Mouse (Mus musculus): ENCODE results near the gene Gyg. TPM values are rescaled to one million over a fixed set of nuclear protein-coding genes. Genes with fewer than 3 reads are reported as not detected.

The Gyg gene
- polyA plus RNA-seq, 1 experiment from 2014 or later: 70.2 TPM

DNA sequence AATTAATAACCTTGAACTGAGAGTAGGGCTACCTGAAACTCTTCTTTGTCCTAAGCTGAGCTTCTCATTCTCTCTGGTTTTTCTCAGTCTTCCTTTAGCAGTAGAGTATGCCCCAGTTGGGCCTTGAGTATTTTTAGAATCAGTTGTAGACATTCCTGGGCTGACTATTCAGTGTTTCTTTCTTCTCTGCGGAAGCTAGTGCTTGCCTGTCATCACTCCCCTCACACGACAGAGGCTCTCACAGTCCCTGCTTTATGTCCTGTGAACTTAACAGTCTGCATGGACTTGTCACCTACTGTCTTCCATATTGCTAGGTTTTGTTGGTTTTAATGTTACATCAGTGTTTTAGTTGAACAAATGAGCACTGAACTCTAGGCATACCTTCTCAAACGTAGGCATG lies 73.0 kb downstream of the Gyg start:
- peaks cover 14% of the 10 kb centered on the region; the same call in 1 of the 2 replicates for H3K36me3 ChIP-seq (ENCODE audit: control insufficient read depth, insufficient read depth, low read length)
- WGBS: 84% methylated on average over 3 of the region's 3 CpGs
- H3K4me1 ChIP-seq (ENCODE audit: control insufficient read depth, insufficient read depth, low read length): no peaks in the 10 kb centered on the region
- H3K27me3 ChIP-seq (ENCODE audit: control insufficient read depth, insufficient read depth, low read depth, low read length): no peaks in the 10 kb centered on the region
- H3K4me3 ChIP-seq (ENCODE audit: low read depth, low read length): no peak overlapping the region
- no peak for ATAC-seq
- no peak overlapping the region for H3K27ac ChIP-seq (ENCODE audit: low read length)
- no peak overlapping the region for H3K9ac ChIP-seq (ENCODE audit: low read depth, low read length)
- H3K9me3 ChIP-seq (replicated peaks; ENCODE audit: control insufficient read depth, low read length, poor library complexity, severe bottlenecking): no peaks in the 10 kb centered on the region
- no peak overlapping the region for H3K4me2 ChIP-seq (ENCODE audit: low read length)

DNA sequence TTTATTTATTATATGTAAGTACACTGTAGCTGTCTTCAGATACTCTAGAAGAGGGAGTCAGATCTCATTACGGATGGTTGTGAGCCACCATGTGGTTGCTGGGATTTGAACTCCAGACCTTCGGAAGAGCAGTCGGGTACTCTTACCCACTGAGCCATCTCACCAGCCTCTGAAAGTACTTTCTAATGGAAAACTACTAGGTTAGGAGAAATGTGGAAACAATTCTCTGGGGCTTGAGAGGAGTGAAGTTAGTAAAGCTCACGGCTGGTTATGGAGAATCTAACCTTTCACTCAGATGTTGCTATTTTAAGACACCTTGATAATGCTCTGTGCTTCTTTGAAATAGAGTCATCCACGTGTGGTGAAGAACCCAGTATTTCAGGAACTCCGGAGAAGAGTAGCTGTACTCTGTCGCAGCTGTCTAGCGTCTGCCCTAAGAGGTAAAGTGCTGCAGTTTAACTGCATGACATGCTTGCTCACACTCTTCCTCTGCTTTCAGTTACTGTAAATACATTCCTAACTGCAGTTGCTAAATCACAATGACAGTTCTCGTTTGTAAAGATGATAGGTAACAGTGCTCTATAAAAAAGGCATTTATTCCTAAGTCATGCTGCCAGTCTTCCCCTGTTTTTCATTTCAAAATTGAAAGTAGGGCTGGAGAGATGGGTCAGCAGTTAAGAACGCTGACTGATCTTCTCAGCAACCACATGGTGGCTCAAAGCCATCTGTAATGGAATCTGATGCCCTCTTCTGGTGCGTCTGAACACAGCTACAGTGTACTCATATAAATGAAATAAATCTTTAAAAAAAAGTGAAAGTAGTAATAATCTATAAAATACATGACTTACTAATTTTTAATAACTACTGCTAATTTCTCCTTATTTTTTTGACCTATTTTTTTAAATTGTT lies 78.7 kb downstream of the Gyg start:
- WGBS: 88% methylated on average over 11 of the region's 11 CpGs
- Histone ChIP-seq H3K27me3 (ENCODE audit: control insufficient read depth, insufficient read depth, low read depth, low read length) (no peaks in the 10 kb centered on the region), H3K36me3 (ENCODE audit: control insufficient read depth, insufficient read depth, low read length) (peaks cover 13% of the 10 kb centered on the region), H3K9me3 (replicated peaks; ENCODE audit: control insufficient read depth, low read length, poor library complexity, severe bottlenecking) (no peaks in the 10 kb centered on the region), H3K4me1 (ENCODE audit: control insufficient read depth, insufficient read depth, low read length) (no peaks in the 10 kb centered on the region), H3K4me3 (ENCODE audit: low read depth, low read length) (no peak overlapping the region), H3K9ac (ENCODE audit: low read depth, low read length) (no peak overlapping the region), H3K27ac (ENCODE audit: low read length) (no peak overlapping the region), H3K4me2 (ENCODE audit: low read length) (no peak overlapping the region)
- no peak for ATAC-seq

Other genes with a start within 250 kb of the Gyg start
- 8.0 and 10.2 TPM in 2 replicates for gene Cp, start 198.3 kb downstream of the Gyg start, polyA plus RNA-seq (2015; fragmentation: Nextera tagmentation; extraction: Ambion mirVana)
- 12.3 and 12.5 TPM in 2 replicates for gene Hps3, start 120.0 kb downstream of the Gyg start, polyA plus RNA-seq (2015; fragmentation: Nextera tagmentation; extraction: Ambion mirVana)
- gene Hltf, start 97.5 kb downstream of the Gyg start, polyA plus RNA-seq (2015; fragmentation: Nextera tagmentation; extraction: Ambion mirVana): 15.3 and 19.5 TPM in 2 replicates
- 0.29 TPM in 1 of 2 replicates, not detected in the other for gene Cpa3, start 86.9 kb upstream of the Gyg start, polyA plus RNA-seq (2015; fragmentation: Nextera tagmentation; extraction: Ambion mirVana)
- 0.06 TPM in 1 of 2 replicates, not detected in the other for gene Cpb1, start 120.4 kb upstream of the Gyg start, polyA plus RNA-seq (2015; fragmentation: Nextera tagmentation; extraction: Ambion mirVana)
- 0.40 TPM in 1 of 2 replicates, not detected in the other for gene Agtr1b, start 211.9 kb upstream of the Gyg start, polyA plus RNA-seq (2015; fragmentation: Nextera tagmentation; extraction: Ambion mirVana)